In the genomic region with DNA sequence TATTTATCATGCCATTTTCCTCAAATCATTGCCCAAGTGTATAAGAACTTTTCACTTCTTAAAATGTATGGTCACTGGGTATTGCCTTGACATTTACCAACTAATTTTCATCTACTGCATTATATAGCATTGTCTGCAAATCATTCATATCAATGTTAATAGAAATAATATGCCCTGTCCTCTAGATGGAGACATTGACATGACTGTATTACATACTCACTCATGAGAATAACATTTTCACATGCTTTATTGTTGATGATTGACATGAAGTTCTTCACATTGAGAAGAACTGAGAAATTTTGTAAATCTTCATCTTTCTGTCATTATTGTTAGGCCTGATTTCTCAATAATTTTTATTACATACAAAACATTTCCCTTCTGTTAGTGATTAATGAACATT, we compare ENCODE assay signal across 24 mouse cellular contexts.
DNase-seq lines count a peak whose midpoint lies in the region; ATAC-seq and TF ChIP-seq lines count a peak whose summit lies in the region.
"Had no signal": no experiment of that assay in that cellular context is flagged by ENCODE, and none has a peak within 500 bp of the region (broad histone marks: within the 10 kb centered on the region; RNA-seq: fewer than 3 reads in every experiment).

No protein-coding gene starts in this region.

- no peak for ATAC-seq in embryonic facial prominence, embryonic 14.5 days (ENCODE audit: low read depth)
- no peak for ATAC-seq in kidney, postnatal 0 days (replicated peaks; ENCODE audit: low FRiP score, low read depth)
- no peak for ATAC-seq in kidney, embryonic 16.5 days (ENCODE audit: low FRiP score, low TSS enrichment)
- no peak for ATAC-seq in midbrain, postnatal 0 days (ENCODE audit: low FRiP score)
- ATAC-seq in midbrain, embryonic 16.5 days = no peak
- no peak for ATAC-seq in stomach, postnatal 0 days (ENCODE audit: low FRiP score, low TSS enrichment)
- no peak for ATAC-seq in monocyte, adult 5-6 weeks (replicated peaks; ENCODE audit: insufficient number of reproducible peaks, low FRiP score, low TSS enrichment, poor library complexity, severe bottlenecking)
- ATAC-seq: activated CD4-positive, CD25-positive, alpha-beta regulatory T cell, adult 4 months; midbrain, embryonic 15.5 days had no signal

- H3K27ac ChIP-seq in embryonic facial prominence, embryonic 14.5 days (replicated peaks; ENCODE audit: low read depth, low read length) = no peak overlapping the region
- no peak overlapping the region for H3K27ac ChIP-seq in embryonic facial prominence, embryonic 10.5 days (replicated peaks)
- no peak overlapping the region for H3K27ac ChIP-seq in kidney, postnatal 0 days
- no peak overlapping the region for H3K27ac ChIP-seq in kidney, embryonic 16.5 days (ENCODE audit: low read length)
- no peak overlapping the region for H3K27ac ChIP-seq in midbrain, postnatal 0 days (ENCODE audit: low read depth, low read length)
- no peak overlapping the region for H3K27ac ChIP-seq in midbrain, embryonic 16.5 days (ENCODE audit: low read length)
- no peak overlapping the region for H3K27ac ChIP-seq in stomach, postnatal 0 days (replicated peaks)
- H3K27ac ChIP-seq: embryonic facial prominence, embryonic 15.5 days; heart, embryonic 15.5 days; limb, embryonic 13.5 days; liver, embryonic 13.5 days; midbrain, embryonic 15.5 days; neural tube, embryonic 15.5 days had no signal

- no peak for TF ChIP-seq EP300 in stomach, postnatal 0 days (optimal IDR thresholded peaks at IDR 0.05)

- no peak overlapping the region for H3K4me2 ChIP-seq in embryonic facial prominence, embryonic 14.5 days (ENCODE audit: low read depth, low read length)
- no peak overlapping the region for H3K4me2 ChIP-seq in kidney, postnatal 0 days (ENCODE audit: low read length)
- no peak overlapping the region for H3K4me2 ChIP-seq in kidney, embryonic 16.5 days (replicated peaks; ENCODE audit: low read depth, low read length)
- H3K4me2 ChIP-seq in midbrain, postnatal 0 days (ENCODE audit: low read depth, low read length, poor library complexity, severe bottlenecking) = no peak overlapping the region
- H3K4me2 ChIP-seq in midbrain, embryonic 16.5 days (ENCODE audit: low read length) = no peak overlapping the region
- no peak overlapping the region for H3K4me2 ChIP-seq in stomach, postnatal 0 days (replicated peaks; ENCODE audit: low read depth)
- H3K4me2 ChIP-seq: embryonic facial prominence, embryonic 15.5 days; heart, embryonic 15.5 days; limb, embryonic 13.5 days; liver, embryonic 13.5 days; midbrain, embryonic 15.5 days; neural tube, embryonic 15.5 days had no signal

- no peaks in the 10 kb centered on the region for H3K27me3 ChIP-seq in embryonic facial prominence, embryonic 14.5 days (replicated peaks; ENCODE audit: control insufficient read depth, insufficient read depth, low read length)
- H3K27me3 ChIP-seq in embryonic facial prominence, embryonic 10.5 days (replicated peaks; ENCODE audit: low read depth, poor library complexity, severe bottlenecking) = no peaks in the 10 kb centered on the region
- H3K27me3 ChIP-seq in kidney, postnatal 0 days (ENCODE audit: insufficient read depth, low read length) = no peaks in the 10 kb centered on the region
- H3K27me3 ChIP-seq in kidney, embryonic 16.5 days (ENCODE audit: insufficient read depth, low read length) = no peaks in the 10 kb centered on the region
- H3K27me3 ChIP-seq in midbrain, postnatal 0 days (ENCODE audit: insufficient read depth, low read length) = no peaks in the 10 kb centered on the region
- H3K27me3 ChIP-seq in midbrain, embryonic 16.5 days (ENCODE audit: control insufficient read depth, insufficient read depth, low read depth, low read length) = no peaks in the 10 kb centered on the region
- H3K27me3 ChIP-seq in stomach, postnatal 0 days (ENCODE audit: control insufficient read depth, insufficient read depth, low read length) = no peaks in the 10 kb centered on the region
- H3K27me3 ChIP-seq: embryonic facial prominence, embryonic 15.5 days; heart, embryonic 15.5 days; limb, embryonic 13.5 days; liver, embryonic 13.5 days; megakaryocyte, embryonic 14.5 days; midbrain, embryonic 15.5 days; neural tube, embryonic 15.5 days had no signal

- peak; percentile 48 for TF ChIP-seq CTCF in kidney, postnatal 0 days (IDR thresholded peaks at IDR 0.05; ENCODE audit: low read depth)
- peak; percentile 51 for TF ChIP-seq CTCF in midbrain, postnatal 0 days (IDR thresholded peaks at IDR 0.05)
- TF ChIP-seq CTCF in stomach, postnatal 0 days (IDR thresholded peaks at IDR 0.05; ENCODE audit: low read depth) = peak; percentile 55

- H3K9ac ChIP-seq in embryonic facial prominence, embryonic 14.5 days (ENCODE audit: low read depth, low read length) = no peak overlapping the region
- H3K9ac ChIP-seq in kidney, postnatal 0 days (ENCODE audit: low read depth, low read length) = no peak overlapping the region
- H3K9ac ChIP-seq in kidney, embryonic 16.5 days (replicated peaks; ENCODE audit: low read length) = no peak overlapping the region
- no peak overlapping the region for H3K9ac ChIP-seq in midbrain, postnatal 0 days (replicated peaks; ENCODE audit: low read length, poor library complexity, severe bottlenecking)
- H3K9ac ChIP-seq in midbrain, embryonic 16.5 days (ENCODE audit: low read depth, low read length) = no peak overlapping the region
- H3K9ac ChIP-seq in stomach, postnatal 0 days (ENCODE audit: low read length) = no peak overlapping the region
- H3K9ac ChIP-seq: embryonic facial prominence, embryonic 15.5 days; heart, embryonic 15.5 days; limb, embryonic 13.5 days; liver, embryonic 13.5 days; midbrain, embryonic 15.5 days; neural tube, embryonic 15.5 days had no signal

- H3K4me3 ChIP-seq in embryonic facial prominence, embryonic 14.5 days (ENCODE audit: low read depth, low read length) = no peak overlapping the region
- H3K4me3 ChIP-seq in embryonic facial prominence, embryonic 10.5 days = no peak overlapping the region
- H3K4me3 ChIP-seq in kidney, postnatal 0 days (replicated peaks; ENCODE audit: low read depth, low read length) = no peak overlapping the region
- H3K4me3 ChIP-seq in kidney, embryonic 16.5 days (ENCODE audit: low read length) = no peak overlapping the region
- H3K4me3 ChIP-seq in midbrain, postnatal 0 days (ENCODE audit: low read depth, low read length) = no peak overlapping the region
- H3K4me3 ChIP-seq in midbrain, embryonic 16.5 days (ENCODE audit: low read depth, low read length) = no peak overlapping the region
- H3K4me3 ChIP-seq in stomach, postnatal 0 days (ENCODE audit: low read depth, low read length) = no peak overlapping the region
- H3K4me3 ChIP-seq: embryonic facial prominence, embryonic 15.5 days; heart, embryonic 15.5 days; limb, embryonic 13.5 days; liver, embryonic 13.5 days; megakaryocyte, embryonic 14.5 days; midbrain, embryonic 15.5 days; neural tube, embryonic 15.5 days had no signal

- H3K36me3 ChIP-seq in embryonic facial prominence, embryonic 14.5 days (ENCODE audit: control insufficient read depth, insufficient read depth, low read length) = no peaks in the 10 kb centered on the region
- H3K36me3 ChIP-seq in embryonic facial prominence, embryonic 10.5 days (replicated peaks) = no peaks in the 10 kb centered on the region
- no peaks in the 10 kb centered on the region for H3K36me3 ChIP-seq in kidney, postnatal 0 days (ENCODE audit: insufficient read depth, low read length)
- no peaks in the 10 kb centered on the region for H3K36me3 ChIP-seq in kidney, embryonic 16.5 days (ENCODE audit: insufficient read depth, low read length)
- no peaks in the 10 kb centered on the region for H3K36me3 ChIP-seq in midbrain, postnatal 0 days (ENCODE audit: insufficient read depth, low read length)
- no peaks in the 10 kb centered on the region for H3K36me3 ChIP-seq in midbrain, embryonic 16.5 days (ENCODE audit: control insufficient read depth, insufficient read depth, low read length)
- H3K36me3 ChIP-seq in stomach, postnatal 0 days (ENCODE audit: control insufficient read depth, insufficient read depth, low read length) = no peaks in the 10 kb centered on the region
- H3K36me3 ChIP-seq: embryonic facial prominence, embryonic 15.5 days; heart, embryonic 15.5 days; limb, embryonic 13.5 days; liver, embryonic 13.5 days; midbrain, embryonic 15.5 days; neural tube, embryonic 15.5 days had no signal

- no peaks in the 10 kb centered on the region for H3K4me1 ChIP-seq in embryonic facial prominence, embryonic 14.5 days (ENCODE audit: control insufficient read depth, insufficient read depth, low read length)
- H3K4me1 ChIP-seq in embryonic facial prominence, embryonic 10.5 days = no peaks in the 10 kb centered on the region
- H3K4me1 ChIP-seq in kidney, postnatal 0 days (replicated peaks; ENCODE audit: insufficient read depth, low read length) = no peaks in the 10 kb centered on the region
- no peaks in the 10 kb centered on the region for H3K4me1 ChIP-seq in kidney, embryonic 16.5 days (ENCODE audit: insufficient read depth, low read length)
- H3K4me1 ChIP-seq in midbrain, postnatal 0 days (ENCODE audit: insufficient read depth, low read length) = no peaks in the 10 kb centered on the region
- no peaks in the 10 kb centered on the region for H3K4me1 ChIP-seq in midbrain, embryonic 16.5 days (ENCODE audit: control insufficient read depth, insufficient read depth, low read length)
- no peaks in the 10 kb centered on the region for H3K4me1 ChIP-seq in stomach, postnatal 0 days (replicated peaks; ENCODE audit: control insufficient read depth, insufficient read depth)
- H3K4me1 ChIP-seq: embryonic facial prominence, embryonic 15.5 days; heart, embryonic 15.5 days; limb, embryonic 13.5 days; liver, embryonic 13.5 days; megakaryocyte, embryonic 14.5 days; midbrain, embryonic 15.5 days; neural tube, embryonic 15.5 days had no signal

- no peaks in the 10 kb centered on the region for H3K9me3 ChIP-seq in embryonic facial prominence, embryonic 14.5 days (ENCODE audit: control insufficient read depth, low read length)
- H3K9me3 ChIP-seq in embryonic facial prominence, embryonic 10.5 days = no peaks in the 10 kb centered on the region
- H3K9me3 ChIP-seq in kidney, postnatal 0 days (replicated peaks; ENCODE audit: low read length) = no peaks in the 10 kb centered on the region
- H3K9me3 ChIP-seq in kidney, embryonic 16.5 days (ENCODE audit: low read length) = no peaks in the 10 kb centered on the region
- H3K9me3 ChIP-seq in midbrain, postnatal 0 days (ENCODE audit: low read length) = no peaks in the 10 kb centered on the region
- H3K9me3 ChIP-seq in midbrain, embryonic 16.5 days (replicated peaks; ENCODE audit: control insufficient read depth, low read length, poor library complexity, severe bottlenecking) = no peaks in the 10 kb centered on the region
- no peaks in the 10 kb centered on the region for H3K9me3 ChIP-seq in stomach, postnatal 0 days (ENCODE audit: control insufficient read depth, low read length)
- H3K9me3 ChIP-seq: embryonic facial prominence, embryonic 15.5 days; heart, embryonic 15.5 days; limb, embryonic 13.5 days; megakaryocyte, embryonic 14.5 days; midbrain, embryonic 15.5 days; neural tube, embryonic 15.5 days had no signal

- peak; percentile 17 for DNase-seq in embryonic facial prominence, embryonic 14.5 days (ENCODE audit: low spot score)
- DNase-seq in embryonic facial prominence, embryonic 10.5 days (ENCODE audit: low spot score) = no peak
- DNase-seq in kidney, postnatal 0 days (ENCODE audit: low spot score) = no peak
- peak; percentile 12 for DNase-seq in midbrain, postnatal 0 days (ENCODE audit: low spot score)
- DNase-seq in stomach, postnatal 0 days (ENCODE audit: low spot score) = no peak
- DNase-seq: adrenal gland, postnatal 10 days; cerebellum, adult 8-10 months; cerebellum, postnatal 36 days; embryo, embryonic 11 days; gastrocnemius, postnatal 36 days; kidney, adult 18-20 months; kidney, postnatal 10 days; liver, embryonic 13.5 days; lung, adult 2 months had no signal

Comparison
In these comparisons a context has a peak if more than half of its experiments do, and no peak if none do; other contexts are left out.
1. DNase-seq: peak in embryonic facial prominence, embryonic 14.5 days (single experiment) and midbrain, postnatal 0 days (single experiment); none in embryonic facial prominence, embryonic 10.5 days (single experiment), kidney, postnatal 0 days (single experiment) and stomach, postnatal 0 days (single experiment).
2. Peak in every context shown above with its lines, with median percentiles within 50 percentile points of each other: CTCF ChIP-seq.